Mouse (Mus musculus): ENCODE measurements at regions not wholly inside any gene's neighbourhood (a gene's known extent, or its start where the extent isn't known, plus 50 kb on each side); places are given as distances from the start of the nearest gene placed in this dataset.

GRCm38 (mm10) chr11:28655169-28655846, 71.2 kb upstream of the Ccdc85a start:
- DNase-seq (ENCODE audit: low spot score in 2 of 2): no peak

GRCm38 (mm10) chr11:28649446-28649845, 65.3 kb upstream of the Ccdc85a start:
- DNase-seq (ENCODE audit: low spot score in 2 of 2): no peak

- no peak for DNase-seq (ENCODE audit: low spot score in 2 of 2)
These were observed 64.8 kb upstream of the Ccdc85a start for GRCm38 (mm10) chr11:28648916-28649315.

- no peak for DNase-seq (ENCODE audit: low spot score in 2 of 2)
These were observed 55.0 kb upstream of the Ccdc85a start for GRCm38 (mm10) chr11:28639081-28639480.

GRCm38 (mm10) chr11:28636752-28637151, 52.6 kb upstream of the Ccdc85a start:
- no peak for DNase-seq (ENCODE audit: low spot score in 2 of 2)

Small RNA genes lying in the stretch of these regions (microRNA-seq; reads per million reads assigned to microRNA genes)
- gene Mir216a: 0.84 to 2.6 reads per million in 2 experiments
- gene Mir216b: 0 reads per million in 2 experiments
- gene Mir216c: 0 reads per million in 2 experiments
- gene Mir217: 1.1 to 2.7 reads per million in 2 experiments
